Mouse (Mus musculus) ES-Bruce4 (cell line): ENCODE data around the gene Tldc1.

ENCODE experiments used
- CTCF ChIP-seq: IDR thresholded peaks from one replicate; pipeline ENCODE4 v1.8.1; 2011; ENCODE audit warnings: low read depth, low read length
- EP300 ChIP-seq: IDR thresholded peaks from 2 replicates; pipeline ENCODE4 v1.6.1; 2011; ENCODE audit warnings: low read depth, low read length; ENCODE audit not compliant: insufficient read depth
- POLR2A ChIP-seq: IDR thresholded peaks from one replicate; pipeline ENCODE4 v1.8.1; 2011; ENCODE audit warnings: low read length; ENCODE audit not compliant: insufficient read depth

GRCm38 (mm10) chr8:119715221-119715620, 63.0 kb downstream of the Tldc1 start:
- TF ChIP-seq POLR2A, result no peak
- no peak for TF ChIP-seq EP300
- TF ChIP-seq CTCF, result no peak
